Mouse (Mus musculus): ENCODE measurements around the gene Rogdi. TPM values are rescaled to one million over a fixed set of nuclear protein-coding genes. Genes with fewer than 3 reads are reported as not detected.
A peak's percentile ranks its signal among the peaks of the same experiment; 100 is the strongest.

The Rogdi gene
- polyA plus RNA-seq, 1 experiment from 2014 or later, result 101 TPM

- H3K27me3 ChIP-seq, result no peaks in the 10 kb centered on the region
- H3K9ac ChIP-seq, result peak overlapping the region; percentile 64
- ATAC-seq (replicated peaks; ENCODE audit: low FRiP score), result peak; percentile 17; the same call in 1 of the 2 replicates
- H3K27ac ChIP-seq, result peak overlapping the region; percentile 76
- peak overlapping the region; percentile 82 for H3K4me3 ChIP-seq (replicated peaks)
- H3K4me1 ChIP-seq, result peaks cover 20% of the 10 kb centered on the region
- no peaks in the 10 kb centered on the region for H3K9me3 ChIP-seq (replicated peaks)
- WGBS, result 41% methylated on average over 13 of the region's 13 CpGs
- peak overlapping the region; percentile 77 for H3K4me2 ChIP-seq
- H3K36me3 ChIP-seq, result peaks cover 34% of the 10 kb centered on the region
Measured at GRCm38 (mm10) chr16:5012036-5013005, 1.0 kb downstream of the Rogdi start.

DNA sequence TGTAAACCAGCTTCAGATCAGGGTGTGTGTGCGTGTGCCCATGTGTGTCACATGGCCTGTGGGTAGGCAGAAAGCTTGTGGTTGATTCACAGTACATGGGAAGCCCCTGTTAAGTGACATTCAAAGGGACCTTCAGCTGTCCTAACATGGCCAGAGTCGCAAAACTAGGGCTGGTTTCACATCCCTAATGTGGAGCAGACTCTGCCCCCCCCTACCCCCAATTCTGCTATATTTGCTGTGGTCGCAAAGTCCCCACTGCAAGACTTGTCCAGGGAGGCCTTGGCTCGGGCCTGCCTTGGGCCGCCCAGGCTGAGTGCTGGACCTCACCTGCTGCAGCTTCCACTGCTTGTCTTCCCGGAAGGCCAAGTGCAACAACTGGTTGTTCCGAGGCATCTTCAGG lies 2.1 kb downstream of the Rogdi start:
- Histone ChIP-seq H3K27me3 (no peaks in the 10 kb centered on the region), H3K4me1 (peaks cover 20% of the 10 kb centered on the region), H3K27ac (no peak overlapping the region), H3K9ac (0 out of 2 replicates have a peak overlapping the region, but pooled peaks have one; percentile 21), H3K36me3 (peaks cover 24% of the 10 kb centered on the region), H3K4me3 (replicated peaks) (no peak overlapping the region), H3K4me2 (no peak overlapping the region), H3K9me3 (replicated peaks) (no peaks in the 10 kb centered on the region)
- no peak for ATAC-seq (replicated peaks; ENCODE audit: low FRiP score)
- WGBS, result 92% methylated on average over 7 of the region's 7 CpGs

GRCm38 (mm10) chr16:5010371-5010935 lies 2.9 kb downstream of the Rogdi start:
- WGBS, result 92% methylated on average over 10 of the region's 10 CpGs
- Histone ChIP-seq H3K9me3 (replicated peaks) (no peaks in the 10 kb centered on the region), H3K36me3 (peaks cover 16% of the 10 kb centered on the region), H3K4me2 (no peak overlapping the region), H3K9ac (no peak overlapping the region), H3K27me3 (no peaks in the 10 kb centered on the region), H3K27ac (no peak overlapping the region), H3K4me1 (peaks cover 20% of the 10 kb centered on the region), H3K4me3 (replicated peaks) (no peak overlapping the region)
- ATAC-seq (replicated peaks; ENCODE audit: low FRiP score), result no peak

DNA sequence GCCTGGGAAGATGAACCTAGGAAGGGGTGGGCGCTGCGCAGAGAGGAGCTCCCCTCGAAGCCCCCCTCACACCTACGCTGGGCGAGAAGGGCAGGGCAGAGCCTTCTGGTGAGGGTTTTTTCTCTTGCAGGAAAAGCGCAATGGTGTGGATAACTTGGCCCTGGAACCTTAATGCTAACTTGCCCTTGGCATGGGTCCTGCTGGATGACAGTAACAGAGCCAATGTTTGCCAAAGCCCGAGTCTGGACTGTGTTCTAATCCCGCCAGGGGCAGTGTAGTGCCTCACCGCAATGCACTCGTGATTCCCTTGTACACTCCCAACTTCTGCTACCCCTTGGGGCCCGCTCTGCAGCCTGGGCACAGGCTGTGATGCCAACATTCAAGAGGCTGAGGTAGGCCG lies 5.3 kb downstream of the Rogdi start:
- no peak overlapping the region for H3K9ac ChIP-seq
- no peak overlapping the region for H3K4me3 ChIP-seq (replicated peaks)
- H3K36me3 ChIP-seq, result peaks cover 6% of the 10 kb centered on the region
- WGBS, result 85% methylated on average over 12 of the region's 12 CpGs
- 0 out of 2 replicates have a peak overlapping the region, but pooled peaks have one; percentile 40 for H3K4me2 ChIP-seq
- no peaks in the 10 kb centered on the region for H3K27me3 ChIP-seq
- ATAC-seq (replicated peaks; ENCODE audit: low FRiP score), result no peak
- peaks cover 20% of the 10 kb centered on the region for H3K4me1 ChIP-seq
- H3K9me3 ChIP-seq (replicated peaks), result no peaks in the 10 kb centered on the region
- H3K27ac ChIP-seq, result no peak overlapping the region

DNA sequence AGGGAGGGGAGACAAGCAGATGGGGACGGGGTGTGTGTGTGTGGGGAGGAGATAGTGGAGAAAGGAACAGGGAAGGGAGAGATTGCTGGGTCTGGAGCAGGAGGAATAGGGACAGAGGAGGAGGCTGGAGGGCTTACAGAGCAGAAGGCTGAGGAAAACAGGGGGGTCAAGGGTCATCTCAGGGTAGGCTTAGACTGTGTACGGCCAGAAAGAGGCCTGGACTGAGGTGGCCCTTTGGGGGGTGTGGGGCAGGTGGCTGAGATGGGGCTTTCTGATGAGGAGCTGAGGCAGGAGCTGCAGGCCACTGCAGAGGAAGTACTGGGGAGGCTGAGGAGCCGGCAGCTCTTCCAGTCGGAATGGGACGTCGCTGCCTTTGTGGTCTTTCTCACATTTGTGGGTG lies 5.9 kb downstream of the Rogdi start:
- Histone ChIP-seq H3K4me1 (peaks cover 14% of the 10 kb centered on the region), H3K36me3 (peaks cover 6% of the 10 kb centered on the region), H3K27ac (0 out of 2 replicates have a peak overlapping the region, but pooled peaks have one; percentile 22), H3K4me3 (replicated peaks) (peak overlapping the region; percentile 10; the same call in 1 of the 2 replicates), H3K4me2 (peak overlapping the region; percentile 40), H3K9ac (0 out of 2 replicates have a peak overlapping the region, but pooled peaks have one; percentile 10), H3K27me3 (no peaks in the 10 kb centered on the region), H3K9me3 (replicated peaks) (no peaks in the 10 kb centered on the region)
- 0 out of 2 replicates have a peak, but pooled peaks have one; percentile 30 for ATAC-seq (replicated peaks; ENCODE audit: low FRiP score)
- WGBS, result 44% methylated on average over 6 of the region's 6 CpGs

DNA sequence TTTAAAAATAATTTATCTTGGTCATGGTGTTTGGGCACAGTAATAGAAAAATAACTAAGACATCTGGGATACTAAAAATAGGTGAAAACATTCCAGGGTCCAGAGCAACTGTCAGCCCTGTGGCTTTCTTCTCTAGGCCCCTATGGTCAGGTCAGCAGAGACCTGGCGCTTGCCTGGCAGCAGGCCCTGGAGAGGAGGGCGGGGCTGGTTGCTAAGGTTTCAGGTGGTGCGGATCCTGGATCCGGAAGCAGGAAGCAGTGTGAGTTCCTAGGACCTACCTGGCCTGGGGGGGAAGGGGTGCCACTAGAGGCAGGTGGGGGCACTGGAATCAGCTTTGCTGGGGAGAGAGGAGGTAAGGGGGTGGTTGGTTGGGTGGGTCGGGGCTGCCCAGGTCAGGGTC lies 6.3 kb downstream of the Rogdi start, which contains the start of gene Smim22:
TSS of gene Smim22 (plus strand) at position 222 of the 400 bp plus-strand sequence.
- ATAC-seq (replicated peaks; ENCODE audit: low FRiP score), result peak; percentile 58; the same call in 1 of the 2 replicates
- H3K4me1 ChIP-seq, result peaks cover 10% of the 10 kb centered on the region
- 0 out of 2 replicates have a peak within 1 kb of the TSS, but pooled peaks have one; percentile 10 for H3K9ac ChIP-seq
- H3K4me3 ChIP-seq (replicated peaks), result peak within 1 kb of the TSS; percentile 10; the same call in 1 of the 2 replicates
- no peaks in the 10 kb centered on the region for H3K27me3 ChIP-seq
- H3K9me3 ChIP-seq (replicated peaks), result no peaks in the 10 kb centered on the region
- peaks cover 6% of the 10 kb centered on the region for H3K36me3 ChIP-seq
- H3K27ac ChIP-seq, result 0 out of 2 replicates have a peak within 1 kb of the TSS, but pooled peaks have one; percentile 22
- WGBS, result 39% methylated on average over 5 of the region's 5 CpGs
- H3K4me2 ChIP-seq, result peak within 1 kb of the TSS; percentile 40

GRCm38 (mm10) chr16:5000611-5001010 lies 12.7 kb downstream of the Rogdi start:
- 65% methylated on average over 3 of the region's 3 CpGs for WGBS

DNA sequence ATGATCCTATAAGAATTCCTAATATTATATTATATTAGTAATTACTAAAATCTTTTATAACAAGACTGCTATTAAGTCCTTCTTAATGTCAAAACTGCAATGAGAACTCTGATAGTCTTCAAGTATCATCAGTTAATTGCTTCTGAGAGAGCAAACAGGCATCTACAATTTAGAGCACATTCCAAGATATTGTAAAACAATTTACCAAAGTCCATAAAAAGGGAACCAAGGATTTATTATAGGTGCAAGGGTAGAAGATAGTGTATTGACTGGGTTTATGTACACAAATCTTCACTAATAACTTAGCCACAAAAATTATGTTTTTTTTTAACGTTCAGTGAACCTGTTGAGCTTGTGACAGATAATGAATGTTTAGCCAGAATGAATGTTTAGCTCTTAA lies 14.4 kb downstream of the Rogdi start:
- no peaks in the 10 kb centered on the region for H3K9me3 ChIP-seq (replicated peaks)
- no peak overlapping the region for H3K27ac ChIP-seq
- H3K27me3 ChIP-seq, result no peaks in the 10 kb centered on the region
- no peak overlapping the region for H3K4me3 ChIP-seq (replicated peaks)
- no peak for ATAC-seq (replicated peaks; ENCODE audit: low FRiP score)
- 49% methylated on average over 1 of the region's 1 CpGs for WGBS
- no peaks in the 10 kb centered on the region for H3K36me3 ChIP-seq
- H3K4me1 ChIP-seq, result 0 out of 2 replicates have a peak, but pooled peaks cover 6% of the 10 kb centered on the region
- H3K4me2 ChIP-seq, result no peak overlapping the region
- H3K9ac ChIP-seq, result no peak overlapping the region

More at GRCm38 (mm10) chr16:5000611-5001010, 12.7 kb downstream of the Rogdi start:
- H3K27ac ChIP-seq, result no peak overlapping the region
- H3K9ac ChIP-seq, result no peak overlapping the region
- H3K9me3 ChIP-seq (replicated peaks), result no peaks in the 10 kb centered on the region
- no peaks in the 10 kb centered on the region for H3K27me3 ChIP-seq
- no peak overlapping the region for H3K4me2 ChIP-seq
- no peak overlapping the region for H3K4me3 ChIP-seq (replicated peaks)
- no peak for ATAC-seq (replicated peaks; ENCODE audit: low FRiP score)
- H3K4me1 ChIP-seq, result 0 out of 2 replicates have a peak, but pooled peaks cover 6% of the 10 kb centered on the region
- H3K36me3 ChIP-seq, result no peaks in the 10 kb centered on the region

DNA sequence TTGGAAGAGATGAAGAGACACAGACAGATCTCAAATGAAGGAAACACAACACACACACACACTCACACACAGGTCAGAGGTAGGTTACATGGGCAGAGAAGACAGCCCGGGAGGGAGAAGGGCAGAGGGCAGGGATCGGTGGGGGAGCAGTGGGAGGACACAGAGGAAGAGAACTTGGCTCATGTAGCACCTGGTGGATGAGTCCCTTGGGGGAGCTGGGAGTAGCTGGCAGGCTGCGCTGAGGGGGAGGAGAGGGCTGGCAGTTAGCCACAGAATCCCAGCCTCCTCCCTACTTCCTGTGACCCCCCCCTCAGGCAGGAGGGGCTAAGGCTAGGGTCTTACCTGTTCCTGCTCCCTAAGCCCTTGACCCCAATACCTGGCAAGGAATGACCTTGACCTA lies 15.8 kb downstream of the Rogdi start, which contains the start of gene Sept12:
TSS of gene Sept12 (minus strand) at position 300 of the 400 bp plus-strand sequence.
- no peak within 1 kb of the TSS for H3K27ac ChIP-seq
- H3K27me3 ChIP-seq, result no peaks in the 10 kb centered on the region
- no peaks in the 10 kb centered on the region for H3K9me3 ChIP-seq (replicated peaks)
- H3K9ac ChIP-seq, result no peak within 1 kb of the TSS
- 0 out of 2 replicates have a peak, but pooled peaks cover 6% of the 10 kb centered on the region for H3K4me1 ChIP-seq
- H3K4me2 ChIP-seq, result no peak within 1 kb of the TSS
- H3K36me3 ChIP-seq, result no peaks in the 10 kb centered on the region
- no peak for ATAC-seq (replicated peaks; ENCODE audit: low FRiP score)
- WGBS, result 18% methylated on average over 3 of the region's 3 CpGs
- H3K4me3 ChIP-seq (replicated peaks), result no peak within 1 kb of the TSS

GRCm38 (mm10) chr16:4993276-4993675 lies 20.1 kb downstream of the Rogdi start:
- Histone ChIP-seq H3K4me1 (0 out of 2 replicates have a peak, but pooled peaks cover 6% of the 10 kb centered on the region), H3K27me3 (no peaks in the 10 kb centered on the region), H3K4me3 (replicated peaks) (no peak overlapping the region), H3K36me3 (no peaks in the 10 kb centered on the region), H3K9ac (no peak overlapping the region), H3K9me3 (replicated peaks) (no peaks in the 10 kb centered on the region), H3K27ac (no peak overlapping the region), H3K4me2 (no peak overlapping the region)
- WGBS, result 78% methylated on average over 4 of the region's 4 CpGs
- no peak for ATAC-seq (replicated peaks; ENCODE audit: low FRiP score)

DNA sequence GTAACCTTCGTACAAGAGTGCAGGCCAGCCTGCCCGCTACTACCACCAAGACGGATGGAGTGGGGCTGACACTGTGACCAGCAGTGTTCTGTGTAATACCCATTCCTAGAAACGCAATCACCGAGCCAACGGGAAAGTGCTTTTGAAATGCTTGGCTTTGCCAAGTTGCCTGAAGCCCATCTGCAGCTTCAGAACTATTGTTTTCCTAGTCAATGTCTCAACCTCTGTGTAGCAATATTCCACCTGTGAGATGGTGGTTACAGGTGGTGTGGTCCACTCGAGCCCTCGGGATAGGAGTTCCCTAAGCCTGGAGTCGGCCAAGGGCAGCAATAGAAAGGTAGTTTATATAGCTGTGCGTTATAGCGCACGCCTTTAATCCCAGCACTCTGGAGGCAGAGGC lies 28.6 kb downstream of the Rogdi start:
- H3K4me2 ChIP-seq, result no peak overlapping the region
- no peaks in the 10 kb centered on the region for H3K9me3 ChIP-seq (replicated peaks)
- H3K36me3 ChIP-seq, result no peaks in the 10 kb centered on the region
- H3K27me3 ChIP-seq, result no peaks in the 10 kb centered on the region
- 93% methylated on average over 12 of the region's 12 CpGs for WGBS
- no peak overlapping the region for H3K27ac ChIP-seq
- ATAC-seq (replicated peaks; ENCODE audit: low FRiP score), result no peak
- H3K4me1 ChIP-seq, result no peaks in the 10 kb centered on the region
- no peak overlapping the region for H3K9ac ChIP-seq
- H3K4me3 ChIP-seq (replicated peaks), result no peak overlapping the region
